Mouse (Mus musculus): ENCODE measurements around the gene Atp5c1. TPM values are rescaled to one million over a fixed set of nuclear protein-coding genes. Genes with fewer than 3 reads are reported as not detected.

Gene Atp5c1
- total RNA-seq (2021): 100 to 1,000 TPM; 229 to 242 TPM
- long read RNA-seq, experiment 1, transcript Atp5c1-203 (10 exons, 1,166 nt): major isoform, 174 of 212 reads
- long read RNA-seq, experiment 1, partial matches to known transcripts: 28 of 212 reads
- long read RNA-seq, experiment 1, other reads (novel, unspliced or antisense): 7 of 212 reads
- long read RNA-seq, experiment 2, transcript Atp5c1-203 (10 exons, 1,166 nt): major isoform, 113 of 143 reads
- long read RNA-seq, experiment 2, partial matches to known transcripts: 15 of 143 reads
- long read RNA-seq, experiment 2, other reads (novel, unspliced or antisense): 10 of 143 reads

- intact Hi-C loops (cut with DNase I): loop anchor here (1.0 kb wide), 1 partner anchor 32 kb away; the partner anchor contains the start of gene Taf3
- H3K4me3 ChIP-seq: peak within 1 kb of the TSS; percentile 74
- DNase-seq (ENCODE audit: extremely low spot score in 1 of 2, low spot score in 2 of 2): peak; percentile 96
- TF ChIP-seq CTCF (IDR thresholded peaks at IDR 0.05): peak; percentile 70
- peak within 1 kb of the TSS; percentile 100 for H3K27ac ChIP-seq
Measured at GRCm38 (mm10) chr2:10080310-10081010, at the start of gene Atp5c1, which contains the start of gene Kin. TSS of gene Atp5c1 (minus strand) at chr2:10080510. TSS of gene Kin (plus strand) at chr2:10080593.

- intact Hi-C loops (cut with DNase I): no loop called here
- no peak for TF ChIP-seq CTCF (IDR thresholded peaks at IDR 0.05)
- H3K4me3 ChIP-seq: no peak overlapping the region
- no peak overlapping the region for H3K27ac ChIP-seq
- DNase-seq (ENCODE audit: extremely low spot score in 1 of 2, low spot score in 2 of 2): no peak
Measured at GRCm38 (mm10) chr2:10128571-10128970, 48.3 kb upstream of the Atp5c1 start.

- Histone ChIP-seq H3K4me3 (no peak overlapping the region), H3K27ac (no peak overlapping the region)
- intact Hi-C loops (cut with DNase I): no loop called here
- TF ChIP-seq CTCF (IDR thresholded peaks at IDR 0.05): no peak
- no peak for DNase-seq (ENCODE audit: extremely low spot score in 1 of 2, low spot score in 2 of 2)
Measured at GRCm38 (mm10) chr2:10127471-10127870, 47.2 kb upstream of the Atp5c1 start.

GRCm38 (mm10) chr2:10126122-10126521, 45.8 kb upstream of the Atp5c1 start:
- DNase-seq (ENCODE audit: extremely low spot score in 1 of 2, low spot score in 2 of 2): no peak
- intact Hi-C loops (cut with DNase I): no loop called here
- no peak overlapping the region for H3K4me3 ChIP-seq
- no peak for TF ChIP-seq CTCF (IDR thresholded peaks at IDR 0.05)
- H3K27ac ChIP-seq: no peak overlapping the region

DNA sequence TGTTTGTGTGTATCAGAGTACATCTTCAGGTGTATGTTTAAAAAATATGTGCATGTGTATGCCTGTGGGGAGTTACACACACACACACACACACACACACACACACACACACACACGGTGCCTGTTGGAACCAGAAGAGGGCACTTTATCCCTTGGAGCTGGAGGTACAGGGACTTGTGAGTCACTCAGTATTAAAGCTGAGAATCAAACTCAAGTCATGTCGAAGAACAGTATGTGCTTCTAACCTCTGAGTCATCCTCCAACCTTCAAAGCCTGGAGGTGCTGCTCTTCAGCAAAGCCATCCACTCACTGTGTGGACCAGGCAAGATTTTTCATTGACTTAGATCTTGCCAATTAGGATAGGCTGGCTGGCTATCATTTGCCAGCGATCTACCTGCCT, 41.5 kb upstream of the Atp5c1 start:
- intact Hi-C loops (cut with DNase I): no loop called here
- DNase-seq (ENCODE audit: extremely low spot score in 1 of 2, low spot score in 2 of 2): no peak
- Histone ChIP-seq H3K27ac (no peak overlapping the region), H3K4me3 (no peak overlapping the region)
- TF ChIP-seq CTCF (IDR thresholded peaks at IDR 0.05): no peak

DNA sequence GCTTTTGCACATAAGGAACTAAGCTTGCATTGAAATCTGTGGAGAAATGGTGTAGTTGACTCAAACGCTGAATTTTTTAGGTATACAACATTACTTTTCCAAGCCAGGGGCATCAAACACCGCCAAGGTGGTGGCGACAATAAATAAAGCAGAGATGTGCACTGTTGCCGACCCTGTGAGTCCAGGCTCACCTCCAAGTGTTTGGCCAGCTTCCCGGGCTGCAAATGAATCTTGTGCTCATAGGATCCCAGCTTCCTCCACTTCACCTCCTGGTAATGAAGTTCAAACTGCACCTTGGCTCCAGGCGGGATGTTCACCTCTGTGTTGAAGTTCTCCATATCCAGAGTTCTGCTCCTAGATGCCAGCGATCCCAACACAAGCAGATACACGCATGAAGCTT, 39.0 kb upstream of the Atp5c1 start:
- intact Hi-C loops (cut with DNase I): no loop called here

DNA sequence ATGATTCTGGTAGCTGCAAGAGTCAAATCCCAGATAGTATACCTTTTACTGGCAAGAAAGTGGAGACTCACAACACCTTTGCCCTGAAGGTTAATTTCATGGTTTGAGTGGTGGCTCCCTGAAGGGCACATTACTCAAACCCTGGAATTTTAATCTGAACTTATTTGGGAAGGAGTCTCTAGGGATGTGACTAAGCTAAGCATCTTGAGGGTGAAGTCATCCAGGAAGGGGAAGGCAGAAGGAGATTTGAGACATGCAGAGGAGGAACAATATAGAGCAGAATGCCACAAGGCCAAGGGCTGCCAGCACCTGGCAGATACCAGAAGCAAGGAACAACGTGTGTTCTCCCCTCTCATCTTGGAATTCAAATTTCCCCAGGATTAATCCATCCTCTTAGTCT, 38.4 kb upstream of the Atp5c1 start:
- no peak overlapping the region for H3K4me3 ChIP-seq
- H3K27ac ChIP-seq: no peak overlapping the region
- DNase-seq (ENCODE audit: extremely low spot score in 1 of 2, low spot score in 2 of 2): no peak
- intact Hi-C loops (cut with DNase I): no loop called here
- no peak for TF ChIP-seq CTCF (IDR thresholded peaks at IDR 0.05)

More for the DNA sequence above, 39.0 kb upstream of the Atp5c1 start:
- Histone ChIP-seq H3K27ac (no peak overlapping the region), H3K4me3 (no peak overlapping the region)
- no peak for DNase-seq (ENCODE audit: extremely low spot score in 1 of 2, low spot score in 2 of 2)
- TF ChIP-seq CTCF (IDR thresholded peaks at IDR 0.05): no peak

- no peak for TF ChIP-seq CTCF (IDR thresholded peaks at IDR 0.05)
- Histone ChIP-seq H3K4me3 (no peak overlapping the region), H3K27ac (no peak overlapping the region)
- intact Hi-C loops (cut with DNase I): loop anchor here (10.0 kb wide), 1 partner anchor 956 kb away; no protein-coding TSS in a partner anchor
- no peak for DNase-seq (ENCODE audit: extremely low spot score in 1 of 2, low spot score in 2 of 2)
Measured at GRCm38 (mm10) chr2:10108535-10109189, 28.4 kb upstream of the Atp5c1 start.

DNA sequence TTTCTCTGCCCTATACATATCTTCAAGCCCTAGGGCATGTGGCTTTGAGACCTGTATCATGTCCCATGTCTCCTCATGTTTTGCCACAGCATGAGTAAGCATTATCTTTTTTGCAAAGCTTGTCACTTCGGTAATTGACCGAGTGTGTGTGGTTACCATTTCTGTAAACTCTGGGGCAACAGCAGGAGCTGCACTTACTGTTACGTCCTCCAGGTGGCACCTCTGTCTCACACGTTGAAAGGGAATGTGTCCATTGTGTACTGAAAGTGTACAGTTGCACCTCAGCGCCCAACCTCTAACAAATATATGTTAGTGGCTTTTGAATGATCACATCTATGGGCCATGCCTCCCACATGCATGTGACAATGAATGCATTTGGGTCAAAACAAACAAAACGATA, 20.9 kb upstream of the Atp5c1 start:
- TF ChIP-seq CTCF (IDR thresholded peaks at IDR 0.05): peak; percentile 87
- Histone ChIP-seq H3K27ac (no peak overlapping the region), H3K4me3 (no peak overlapping the region)
- intact Hi-C loops (cut with DNase I): loop anchor here (1.0 to 10.0 kb wide), 2 partner anchors 187 to 964 kb away; no protein-coding TSS in a partner anchor
- peak; percentile 44 to 70 for DNase-seq (ENCODE audit: extremely low spot score in 1 of 2, low spot score in 2 of 2)

DNA sequence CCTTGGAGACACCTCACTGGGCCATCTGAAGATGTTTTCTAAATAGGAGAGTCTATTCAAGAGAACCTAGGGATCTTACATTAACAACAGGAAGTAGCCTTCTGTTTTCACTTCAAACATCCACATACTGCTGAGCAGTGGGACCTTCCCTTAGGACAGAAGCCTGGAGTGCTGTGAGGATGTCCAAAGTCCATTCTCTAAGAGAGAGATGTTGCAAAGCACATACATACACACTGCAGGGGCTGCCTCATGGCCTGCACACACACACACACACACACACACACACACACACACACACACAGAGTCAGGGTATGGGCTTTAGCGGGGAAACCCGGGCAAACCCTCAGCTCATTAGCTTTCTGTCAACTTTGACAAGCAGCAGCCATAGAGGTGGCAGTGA, 20.2 kb upstream of the Atp5c1 start:
- Histone ChIP-seq H3K4me3 (no peak overlapping the region), H3K27ac (no peak overlapping the region)
- DNase-seq (ENCODE audit: extremely low spot score in 1 of 2, low spot score in 2 of 2): no peak
- no peak for TF ChIP-seq CTCF (IDR thresholded peaks at IDR 0.05)
- intact Hi-C loops (cut with DNase I): loop anchor here (10.0 kb wide), 1 partner anchor 964 kb away; no protein-coding TSS in a partner anchor

DNA sequence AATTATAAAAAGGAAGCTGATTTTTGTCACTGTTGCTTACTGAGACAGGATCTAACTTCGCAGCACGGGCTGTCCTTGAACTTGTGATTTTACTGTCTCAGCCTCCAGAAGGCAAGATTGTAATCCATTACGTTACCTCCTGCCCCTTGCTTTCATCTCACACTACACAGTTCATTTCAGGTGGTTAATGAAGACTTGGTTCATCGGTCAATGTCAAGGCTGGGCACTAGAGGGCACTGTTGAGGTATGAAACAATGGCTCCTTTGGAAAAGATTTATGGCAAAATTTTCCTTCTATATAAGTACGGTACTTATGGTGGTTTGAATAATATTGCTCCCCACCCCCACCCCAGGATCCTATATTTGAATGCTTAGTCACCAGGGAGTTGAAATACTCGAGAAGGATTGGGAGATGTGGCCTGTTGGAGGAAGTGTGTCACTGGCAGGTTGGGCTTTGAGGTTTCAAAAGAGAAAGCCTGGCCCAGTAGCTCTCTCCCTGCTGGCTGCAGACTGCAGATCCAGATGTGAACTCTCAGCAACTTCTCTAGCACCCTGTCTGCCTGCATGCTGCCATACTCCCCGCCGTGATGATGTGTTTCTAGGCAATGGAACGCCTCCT, 18.4 kb upstream of the Atp5c1 start:
- peak; percentile 76 for TF ChIP-seq CTCF (IDR thresholded peaks at IDR 0.05)
- H3K27ac ChIP-seq: no peak overlapping the region
- no peak overlapping the region for H3K4me3 ChIP-seq
- intact Hi-C loops (cut with DNase I): loop anchor here (2.0 to 5.0 kb wide), 2 partner anchors 44 to 1421 kb away; no protein-coding TSS in a partner anchor
- peak in 1 of 2 experiments; percentile 67 for DNase-seq (ENCODE audit: extremely low spot score in 1 of 2, low spot score in 2 of 2)
